Mouse (Mus musculus): ENCODE measurements at regions not wholly inside any gene's neighbourhood (a gene's known extent, or its start where the extent isn't known, plus 50 kb on each side); places are given as distances from the start of the nearest gene placed in this dataset.

DNA sequence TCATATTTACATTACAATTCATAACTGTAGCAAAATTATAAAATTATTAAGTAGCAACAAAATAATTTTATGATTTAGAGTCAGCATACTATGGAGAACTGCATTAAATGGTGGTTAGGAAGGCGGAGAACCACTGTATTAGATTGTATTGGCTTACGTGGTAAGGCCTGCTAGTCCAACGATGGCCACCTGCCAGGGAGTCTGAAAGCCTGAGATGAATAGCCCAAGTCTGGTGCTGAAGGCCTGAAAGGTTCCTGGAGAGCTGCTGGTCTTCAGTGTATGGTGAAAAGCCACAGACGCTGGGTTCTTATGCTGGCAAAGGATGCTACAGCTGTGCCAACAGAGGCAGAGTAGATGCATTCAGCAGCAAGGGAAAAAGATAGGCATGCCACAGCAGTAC is 370.5 kb downstream of the Tmem132b start:
- TF ChIP-seq CTCF (IDR thresholded peaks at IDR 0.05; ENCODE audit: low read depth, low read length) (no peak), GATA2 (IDR thresholded peaks at IDR 0.05; ENCODE audit: borderline replicate concordance, low read depth, low read length) (no peak)
